Mouse (Mus musculus) cerebellum, adult 18-20 months (tissue): ENCODE results near the gene Nfib.

Experiments used
- DNase-seq, 2 experiments: peaks; one replicate each; pipeline ENCODE4 v3.0.0; 2021

Gene Nfib

DNA sequence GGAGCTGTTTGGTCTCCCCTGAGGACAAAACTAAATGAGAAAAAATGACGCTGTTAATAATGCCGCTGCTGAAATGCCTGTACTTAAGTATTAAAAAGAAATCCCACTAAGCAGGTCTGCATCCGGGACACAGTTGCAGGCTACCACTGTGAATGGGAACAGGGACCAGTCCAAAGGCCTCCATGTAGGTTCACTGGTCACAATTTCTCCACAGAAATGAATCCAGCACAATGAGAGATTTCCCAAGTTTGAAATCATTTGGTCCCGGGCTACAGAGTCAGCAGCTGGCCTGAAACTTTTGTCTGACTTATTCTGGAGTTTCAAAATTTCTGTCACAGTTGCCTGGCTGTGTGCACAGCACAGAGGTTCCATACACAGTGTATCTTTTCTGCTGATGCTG is 195.8 kb downstream of the Nfib start:
- DNase-seq, result no peak

DNA sequence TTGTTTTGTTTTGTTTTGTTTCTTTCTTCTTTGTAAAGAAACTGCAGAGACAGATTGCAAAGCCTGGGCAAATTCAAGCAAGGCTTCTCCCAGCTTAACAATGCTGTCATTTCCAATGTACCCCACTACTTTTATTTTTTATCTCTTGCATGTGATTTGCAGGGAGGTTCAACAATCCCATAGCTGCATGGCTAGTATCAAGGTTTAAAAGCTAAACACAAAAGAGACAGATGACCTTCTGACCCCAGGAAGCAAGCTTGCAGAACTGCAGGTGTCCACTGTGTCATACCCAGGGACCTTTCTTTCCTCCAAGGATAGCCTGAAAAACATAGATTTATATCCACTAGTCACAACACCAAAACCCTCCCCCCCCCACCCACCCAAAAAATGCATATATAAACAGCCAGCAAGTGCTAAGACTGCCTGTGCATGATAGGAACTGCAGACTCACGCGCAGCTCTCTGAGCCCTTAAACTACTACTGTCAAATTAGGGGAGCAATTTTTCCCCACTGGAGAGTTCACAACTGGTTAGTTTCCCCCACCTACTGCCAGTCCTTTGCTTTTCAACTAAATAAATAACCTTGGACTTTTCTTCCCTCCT is 196.3 kb downstream of the Nfib start:
- DNase-seq, result no peak

DNA sequence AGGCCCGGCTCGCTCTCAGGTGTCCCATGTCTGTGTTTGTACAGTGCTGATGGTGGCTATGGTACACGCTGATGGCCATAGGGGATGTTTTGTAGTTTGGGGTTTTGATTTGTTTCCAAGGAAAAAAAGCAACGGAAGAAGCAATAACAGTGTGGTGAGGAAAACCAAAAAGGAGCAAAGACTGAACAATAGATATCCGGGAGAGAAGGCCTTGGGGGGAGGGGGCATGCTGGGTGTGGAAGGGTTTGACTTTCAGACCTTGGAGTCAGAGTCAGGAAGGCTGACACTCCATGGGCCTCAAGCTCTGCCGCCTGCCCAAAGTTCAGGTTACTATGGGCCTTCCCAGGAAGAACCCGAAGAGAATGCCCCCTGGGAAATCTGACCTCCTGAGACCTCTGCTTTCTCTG is 197.3 kb downstream of the Nfib start:
- DNase-seq, result no peak

DNA sequence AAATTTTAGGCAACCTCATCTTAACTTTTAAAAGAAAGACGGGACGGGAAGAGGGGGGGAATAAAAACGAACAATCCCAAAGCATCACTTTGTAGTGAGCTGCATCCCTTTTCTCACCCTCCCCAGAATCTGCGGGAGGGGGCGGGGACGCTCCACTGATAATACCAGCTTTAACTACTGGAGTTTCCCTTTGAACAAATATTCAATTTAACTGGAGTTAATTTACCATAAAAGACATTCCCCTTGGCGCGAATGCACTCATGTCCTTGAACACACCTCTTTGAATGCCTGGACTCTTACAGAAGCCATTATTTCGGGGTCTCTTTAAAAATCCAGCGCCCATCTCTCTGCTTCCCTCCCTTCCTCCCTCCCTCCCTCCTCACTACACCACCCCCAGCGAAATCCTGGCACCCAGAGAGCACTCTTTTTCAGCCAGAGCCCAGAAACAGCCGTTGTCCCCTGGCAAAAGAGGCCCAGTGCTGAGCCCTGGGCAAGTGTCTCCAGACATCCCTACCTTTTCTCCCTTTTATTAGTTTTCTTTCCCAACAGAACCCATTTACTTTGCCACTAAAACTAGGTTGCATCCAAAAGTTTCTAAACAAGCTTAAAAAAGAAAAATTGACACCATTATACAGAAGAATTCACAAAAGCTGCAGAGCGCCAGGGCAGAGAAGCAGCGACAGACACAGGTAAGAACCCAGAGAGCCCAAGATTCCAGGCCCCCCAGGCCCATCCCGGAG is 197.8 kb downstream of the Nfib start:
- DNase-seq, result peak; percentile 60 to 65

DNA sequence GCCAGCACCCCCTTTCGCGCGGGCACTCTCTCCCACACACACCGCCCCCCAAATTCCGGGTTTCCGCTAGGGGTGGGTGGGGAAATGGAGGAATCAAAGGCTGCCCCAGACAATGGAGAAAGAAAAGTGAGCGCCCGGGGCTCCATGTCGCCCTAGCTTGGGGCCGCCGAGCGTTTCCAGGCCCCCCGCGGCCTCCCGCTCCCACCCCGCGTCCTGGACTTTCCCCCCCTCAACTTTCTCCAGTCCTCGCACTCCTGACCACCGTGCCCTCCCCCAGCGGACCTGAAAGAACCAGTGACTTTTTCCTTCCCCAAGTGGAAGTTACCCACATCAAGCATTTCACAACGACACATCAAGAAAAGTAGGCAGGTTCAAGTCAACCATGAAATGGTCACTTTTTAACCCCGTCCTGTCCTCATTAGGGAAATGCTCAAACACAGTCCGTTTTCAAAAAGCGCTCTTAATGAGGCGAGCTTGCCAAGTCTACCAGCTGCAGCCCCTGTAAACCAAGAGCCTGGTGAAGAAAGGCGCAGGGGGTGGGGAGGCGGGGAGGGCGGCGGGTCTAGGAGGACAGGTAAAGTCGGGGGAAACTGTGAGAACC is 198.7 kb downstream of the Nfib start:
- DNase-seq, result peak; percentile 52 to 58

DNA sequence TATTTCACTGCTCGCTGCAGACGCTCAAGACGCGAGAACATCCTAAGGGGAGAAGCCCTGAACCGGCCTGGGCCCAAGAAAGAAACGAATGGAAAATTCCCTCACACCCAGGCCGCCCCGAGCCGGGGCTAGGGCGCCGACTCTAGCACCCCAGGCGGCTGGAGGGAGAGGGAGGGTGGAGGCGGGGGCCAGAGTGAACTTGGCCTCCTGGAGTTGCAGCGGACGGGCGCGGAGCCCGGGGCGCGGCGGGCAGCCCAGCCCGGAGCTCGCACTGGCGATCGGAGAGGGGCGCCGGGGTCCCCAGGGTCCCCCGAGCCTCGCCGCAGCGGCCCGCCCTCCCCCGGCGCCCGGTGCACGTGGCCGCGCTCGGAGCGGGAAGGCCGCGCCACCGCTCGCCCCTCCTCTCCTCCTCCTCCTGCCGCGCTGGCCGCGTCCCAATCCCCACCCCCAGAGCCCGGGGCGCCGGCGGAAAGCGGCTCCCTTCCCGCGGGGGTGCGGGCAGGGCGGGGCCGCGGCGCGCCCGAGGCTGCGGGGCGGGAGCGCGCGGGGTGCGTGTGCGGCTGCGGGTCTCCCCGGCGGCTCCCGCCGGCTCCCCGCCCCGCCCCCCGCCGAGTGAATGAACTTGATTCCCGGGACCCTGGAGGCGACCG is 199.3 kb downstream of the Nfib start:
- peak; percentile 90 to 95 for DNase-seq

DNA sequence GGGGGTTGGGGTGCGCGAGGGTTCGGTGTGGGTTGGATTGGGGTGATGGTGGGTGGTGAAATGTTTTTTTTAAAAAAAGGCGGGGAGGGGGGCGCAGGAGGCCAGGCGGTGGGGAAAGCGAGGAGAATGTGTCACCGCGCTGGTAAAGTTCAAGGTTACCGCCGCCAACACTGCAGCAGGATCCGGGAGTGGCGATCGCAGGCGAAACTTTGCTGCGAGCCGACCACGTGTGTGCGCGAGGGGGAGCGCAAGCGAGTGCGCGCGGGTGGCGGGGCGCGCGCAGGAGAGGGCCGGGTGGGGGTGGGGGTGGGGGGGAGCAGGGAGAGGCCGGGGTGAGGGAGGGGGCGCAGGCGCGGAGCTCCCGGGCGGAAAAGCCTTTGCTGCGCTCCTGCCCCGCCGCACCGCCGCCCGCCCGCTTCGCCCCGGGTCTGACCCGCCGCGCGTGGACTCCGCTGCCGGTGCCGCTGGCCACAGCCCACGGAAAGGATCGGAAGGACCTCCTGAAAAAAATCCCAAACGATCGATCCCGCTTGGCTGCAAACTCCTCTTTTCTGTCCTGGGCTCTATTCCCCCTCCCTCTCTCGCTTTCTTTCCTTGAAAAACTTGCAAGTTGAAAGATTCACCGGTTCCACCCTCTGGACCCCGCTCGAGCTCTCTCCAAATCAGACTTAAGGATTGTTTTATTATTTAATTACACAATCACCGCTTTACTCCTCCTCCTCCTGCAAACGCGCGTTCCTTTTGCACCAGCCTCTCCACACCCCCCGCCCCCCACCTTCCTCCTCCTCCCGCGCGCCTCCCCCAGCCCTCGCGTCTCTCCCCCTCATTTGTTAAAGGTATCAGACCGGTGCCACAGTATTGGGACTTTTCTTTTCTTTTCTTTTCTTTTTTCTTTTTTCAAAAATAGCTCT is 200.2 kb downstream of the Nfib start:
- DNase-seq, result peak; percentile 72 to 81

DNA sequence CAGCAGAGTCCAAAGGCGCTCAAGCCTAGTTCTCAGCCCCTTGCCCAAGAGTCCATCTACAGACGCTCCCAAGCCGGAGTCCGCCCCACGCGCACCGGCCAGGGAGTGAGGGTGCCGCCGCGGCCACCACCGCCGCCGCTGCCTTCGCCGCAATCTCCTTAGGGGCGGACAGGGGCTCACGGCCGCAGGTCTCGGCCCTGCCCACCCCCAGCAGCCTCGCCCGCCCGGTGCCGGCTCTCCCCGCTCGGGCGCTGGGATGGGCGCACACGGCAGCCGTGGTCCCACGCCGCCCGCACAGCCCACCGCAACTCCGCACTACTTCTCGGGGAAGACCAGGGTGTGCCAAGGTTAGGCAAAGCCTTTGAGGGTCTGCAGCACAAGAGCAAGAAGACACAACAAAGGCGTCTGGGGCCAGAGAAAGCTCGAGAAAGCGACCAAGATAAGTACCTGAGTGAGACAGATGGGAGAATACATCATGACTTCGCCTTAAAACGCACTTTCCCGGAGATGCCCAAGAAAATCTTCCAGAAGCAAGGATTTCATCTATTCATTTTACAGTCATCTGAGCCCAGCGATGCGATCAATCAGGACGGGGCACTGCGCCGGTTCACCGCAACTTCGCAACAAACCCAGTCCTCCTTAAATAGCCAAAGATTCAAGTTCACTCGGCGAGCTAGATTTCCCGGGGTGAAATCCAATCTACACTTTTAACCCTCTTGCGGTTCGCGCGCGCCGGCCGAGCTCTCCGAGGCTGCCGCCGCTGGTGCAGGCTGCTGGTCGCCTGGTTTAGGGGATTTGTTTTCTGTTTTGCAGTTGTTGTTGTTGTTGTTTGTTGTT is 201.0 kb downstream of the Nfib start:
- DNase-seq, result peak; percentile 41 to 65

DNA sequence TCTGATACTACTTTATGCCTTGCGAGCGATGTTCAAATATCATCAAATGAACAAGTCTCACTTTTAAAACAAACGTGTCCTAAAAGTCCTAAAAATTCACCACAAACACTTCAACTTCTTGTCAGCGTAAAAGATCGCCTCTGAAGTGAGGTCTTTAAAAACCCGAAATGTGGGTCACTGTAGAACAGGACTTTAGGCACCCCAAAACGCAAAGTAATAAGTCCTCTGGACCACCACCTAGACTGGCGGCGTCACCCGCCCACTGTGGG is 201.6 kb downstream of the Nfib start:
- DNase-seq, result no peak

DNA sequence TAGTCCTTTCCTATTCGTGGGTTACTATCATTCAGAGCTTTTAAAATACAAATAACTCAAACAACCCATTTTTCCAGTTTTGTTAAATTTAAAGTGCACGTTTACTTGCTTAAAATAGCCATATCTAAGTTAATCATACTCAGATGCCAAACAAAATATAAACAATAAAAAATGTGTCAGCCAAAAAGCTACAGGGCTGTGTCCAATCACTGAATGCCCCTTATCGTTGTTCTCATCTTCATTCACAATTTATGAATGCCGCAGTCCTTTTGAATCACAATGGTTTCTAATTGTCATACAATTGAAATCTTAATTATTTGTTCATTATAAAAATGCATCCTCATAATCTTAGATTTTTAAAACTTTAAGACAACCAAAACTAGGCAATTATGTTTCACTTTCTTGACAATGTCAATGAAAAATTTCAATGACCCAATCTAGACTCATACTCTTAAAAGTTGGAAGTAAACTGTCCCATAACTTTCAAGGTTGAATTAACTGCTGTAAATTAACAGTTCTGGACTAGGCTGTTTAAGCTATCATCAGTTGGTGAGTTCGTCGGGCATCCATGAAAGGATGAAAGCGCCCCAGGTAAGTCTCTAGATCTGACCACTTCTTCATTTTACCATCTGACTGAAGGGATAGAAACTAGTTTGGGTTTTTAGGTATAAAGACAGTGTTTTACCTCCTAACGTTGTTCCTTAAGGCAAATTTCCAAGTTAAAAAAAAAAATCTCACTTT is 202.1 kb downstream of the Nfib start:
- DNase-seq, result no peak

DNA sequence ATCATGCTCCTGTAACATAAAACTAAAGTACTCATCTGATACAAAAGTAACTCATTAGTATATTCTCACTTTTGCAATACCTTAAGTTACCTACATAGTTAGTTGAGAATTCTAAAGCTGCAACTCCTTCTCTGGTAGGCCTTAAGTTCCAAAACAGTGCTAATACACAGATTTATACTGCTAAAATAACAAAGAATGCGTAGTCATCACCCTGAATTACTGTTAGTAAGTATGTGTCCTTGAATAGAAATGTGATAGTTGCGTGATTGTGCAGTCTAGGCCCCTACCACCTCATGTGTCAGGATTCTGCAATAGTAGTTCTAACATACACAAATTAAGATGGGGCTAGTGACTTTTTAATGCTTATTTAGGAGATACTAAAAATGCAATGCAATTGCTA is 202.9 kb downstream of the Nfib start:
- no peak for DNase-seq

DNA sequence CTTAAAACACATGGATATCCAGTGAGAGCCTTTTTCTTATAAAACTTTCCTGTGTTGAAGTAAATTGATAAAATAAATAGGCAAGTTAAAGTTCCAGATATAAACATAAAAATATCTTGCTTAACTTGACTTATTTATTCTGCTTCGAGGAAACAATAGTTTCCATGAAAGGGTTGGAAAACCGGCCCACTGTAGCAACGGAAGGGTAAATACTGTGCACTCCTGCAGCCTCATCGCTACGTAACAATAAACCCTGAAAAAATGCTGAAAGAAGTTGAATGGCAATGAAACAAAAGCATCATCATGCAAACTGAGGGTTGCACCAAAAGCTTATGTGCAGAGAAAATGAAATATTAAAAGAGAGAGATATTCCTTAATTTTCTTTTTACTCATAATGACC is 203.5 kb downstream of the Nfib start:
- no peak for DNase-seq

DNA sequence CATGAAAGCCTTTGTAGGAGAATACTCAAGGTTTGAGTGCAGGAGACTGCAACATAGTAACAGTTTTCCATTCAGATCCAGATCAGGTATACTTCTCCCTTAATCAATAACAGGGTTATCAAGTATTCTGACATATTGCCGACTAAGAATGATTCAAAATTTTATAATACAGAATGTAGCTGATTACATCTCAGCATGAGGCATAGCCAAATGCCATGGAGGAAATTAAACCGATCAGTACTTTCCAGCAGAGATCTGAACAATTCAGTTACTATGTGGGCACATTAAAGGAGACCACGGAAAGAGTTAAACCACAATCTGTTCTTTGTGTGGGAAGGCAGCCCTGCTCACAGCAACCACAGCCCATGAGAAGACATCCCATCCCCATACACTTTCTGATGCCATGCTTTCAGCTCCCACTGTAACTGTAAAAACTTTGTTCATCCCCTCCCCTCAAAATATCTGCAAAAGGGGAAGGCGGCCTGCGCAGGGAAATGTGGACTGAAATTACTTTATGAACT is 204.9 kb downstream of the Nfib start:
- DNase-seq, result peak in 1 of 2 experiments; percentile 36

DNA sequence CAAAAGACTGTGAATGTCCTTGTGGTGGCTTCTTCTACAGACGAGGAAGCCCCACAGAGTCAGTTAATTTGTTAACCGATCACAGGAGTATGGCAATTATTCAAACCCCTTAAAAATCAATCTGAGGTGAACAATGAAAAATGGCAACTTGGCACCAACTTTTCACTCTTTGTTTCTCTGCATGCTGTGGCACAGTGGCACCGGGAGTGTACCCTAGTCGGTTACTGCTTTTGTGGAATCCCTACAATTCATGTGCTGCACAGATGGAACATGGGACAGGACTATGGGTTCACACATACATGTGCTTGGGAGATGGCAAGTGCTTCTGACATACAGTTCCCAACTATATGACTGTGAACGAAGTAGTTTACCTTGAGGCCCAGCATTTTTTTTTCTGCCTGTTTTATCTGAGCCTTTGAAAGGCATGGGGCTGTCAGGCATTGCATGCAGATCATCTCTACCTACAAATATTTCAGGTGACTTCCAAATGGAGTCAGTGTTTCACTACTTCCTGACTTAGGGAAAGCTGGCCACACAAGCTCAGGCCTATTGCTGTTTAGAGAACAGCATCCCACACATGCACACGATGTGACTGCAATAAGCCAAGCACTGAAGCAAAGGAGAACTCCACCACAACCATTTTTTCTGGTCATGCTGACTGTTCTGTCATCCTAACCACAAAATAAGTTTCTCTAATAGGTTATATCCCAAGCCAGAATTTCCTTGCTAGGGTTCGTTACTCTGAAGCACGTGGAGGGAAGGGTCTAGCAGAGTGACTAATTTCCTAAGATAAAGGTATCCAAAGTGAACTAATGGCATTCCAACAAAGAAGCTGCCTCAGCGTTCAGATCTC is 205.6 kb downstream of the Nfib start:
- DNase-seq, result peak in 1 of 2 experiments; percentile 47

DNA sequence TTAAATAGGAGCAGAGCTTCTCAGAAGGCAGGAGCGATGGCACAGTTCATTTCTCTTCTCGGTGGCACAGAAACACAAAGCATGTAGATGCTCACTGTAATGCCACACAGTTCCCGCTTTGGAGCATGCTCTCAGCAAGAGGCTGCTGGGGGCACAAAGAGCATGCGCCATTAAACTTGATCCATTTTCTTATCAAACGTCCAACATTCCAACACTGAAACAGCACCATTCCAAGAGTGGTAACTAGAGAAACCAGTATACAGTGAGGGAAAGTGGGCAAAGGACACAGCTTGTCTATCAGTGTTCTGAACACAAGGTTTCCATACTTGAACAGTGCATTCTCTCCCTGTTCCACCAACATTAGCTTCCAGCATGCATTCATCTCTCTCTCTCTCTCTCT is 206.3 kb downstream of the Nfib start:
- peak; percentile 51 to 67 for DNase-seq

DNA sequence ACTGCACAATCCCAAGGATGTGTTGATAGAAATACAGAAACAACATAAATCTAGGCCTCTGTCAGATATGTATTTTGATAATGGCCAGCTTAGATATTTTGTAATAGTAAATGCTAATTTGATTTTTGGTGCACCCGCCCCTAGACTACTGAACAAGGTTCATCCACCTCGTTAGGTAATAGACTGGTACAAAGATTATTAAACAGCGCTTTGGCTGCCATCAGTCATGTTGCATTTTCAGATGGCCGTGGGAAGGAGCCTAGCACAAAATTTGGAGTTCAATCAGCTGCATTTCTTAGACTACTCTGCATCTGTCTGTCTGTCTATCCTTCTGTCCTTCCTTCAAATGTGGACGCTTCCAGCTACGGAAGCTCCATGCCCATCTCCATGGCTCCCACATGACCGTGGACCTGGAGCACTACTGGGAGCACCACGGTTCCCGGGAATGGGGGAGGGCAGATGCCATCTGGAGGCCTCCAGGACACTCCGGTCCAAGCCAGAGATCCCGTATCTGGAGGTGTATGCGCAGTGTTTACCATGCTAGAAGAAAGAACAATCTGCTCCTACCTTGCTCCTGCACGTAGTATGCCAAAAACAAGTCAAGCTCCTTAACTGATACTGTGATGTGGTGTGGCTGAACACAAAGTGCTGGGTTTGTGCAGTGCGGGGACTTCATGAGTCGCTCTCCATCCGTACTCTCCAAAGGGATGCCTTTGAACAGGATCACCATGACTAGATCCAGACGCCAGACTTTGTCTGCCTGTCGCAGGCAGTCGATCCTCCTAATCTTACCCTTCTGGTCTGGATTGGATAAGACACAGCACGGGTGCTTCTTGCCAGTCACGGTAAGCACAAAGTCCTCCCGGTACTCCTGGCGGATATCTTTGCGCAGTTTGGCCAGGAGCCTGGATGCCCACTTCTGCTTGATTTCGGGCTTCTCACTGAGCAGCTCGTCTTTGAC is 207.6 kb downstream of the Nfib start:
- DNase-seq, result peak; percentile 84 to 85

DNA sequence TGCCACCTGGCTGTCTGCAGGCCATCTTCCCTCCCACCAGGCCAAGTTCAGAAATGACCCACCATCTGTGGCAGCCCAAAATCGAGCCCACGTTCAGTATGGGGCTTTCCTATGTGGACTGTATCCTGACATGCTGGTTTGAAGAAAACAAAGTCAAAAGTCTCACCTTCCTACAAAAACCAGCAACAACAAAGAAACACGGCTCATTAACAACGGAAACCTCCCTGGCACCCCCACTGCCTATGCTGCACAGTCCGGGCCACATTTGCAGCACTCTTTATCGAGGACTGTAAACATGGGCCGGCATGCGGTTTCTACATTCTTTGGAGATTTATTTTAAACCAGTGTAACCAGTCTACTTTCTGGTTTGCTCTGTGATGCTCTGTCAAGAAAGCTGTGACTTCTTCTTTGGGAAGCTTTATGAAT is 208.4 kb downstream of the Nfib start:
- peak; percentile 46 to 57 for DNase-seq

DNA sequence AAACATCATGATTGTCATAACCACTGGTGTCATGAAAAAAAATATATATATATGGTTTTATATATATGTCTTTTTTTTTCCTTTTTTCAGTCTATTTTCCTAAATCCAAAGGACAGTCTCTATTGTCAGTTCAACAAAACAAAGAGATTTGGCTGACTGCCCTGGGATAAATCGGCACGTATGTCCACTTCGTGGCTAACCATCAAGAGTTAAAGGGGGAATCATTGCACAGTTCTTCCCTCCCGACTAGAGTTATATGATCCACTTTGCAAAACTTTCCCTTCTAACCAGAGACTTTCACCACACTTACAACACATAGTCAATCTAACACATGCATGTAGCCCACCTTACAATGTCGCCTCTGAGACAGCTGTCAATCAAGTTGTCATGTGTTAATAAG is 209.2 kb downstream of the Nfib start:
- no peak for DNase-seq

DNA sequence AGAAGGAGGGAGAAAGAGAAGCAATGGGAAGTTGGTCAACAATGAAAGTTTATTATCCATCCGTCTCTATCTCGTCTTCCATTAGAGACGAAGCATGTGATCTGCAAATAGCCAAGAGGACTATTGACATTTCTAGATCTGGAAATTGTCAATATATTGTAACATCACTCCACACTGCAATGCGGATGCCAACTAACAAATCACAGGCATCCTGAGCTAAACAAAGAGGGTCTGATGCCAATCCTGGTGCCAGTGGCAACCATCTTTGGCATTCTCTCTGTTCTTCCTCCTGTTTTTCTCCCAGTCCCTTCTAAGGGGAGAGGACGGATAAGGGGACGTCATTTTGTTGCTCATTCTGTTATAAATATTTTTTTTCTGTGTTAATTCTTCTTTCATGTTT is 209.9 kb downstream of the Nfib start:
- DNase-seq, result no peak
